Mouse (Mus musculus) heart, postnatal 0 days (tissue): Measurements from ENCODE around the gene Socs3. TPM values are rescaled to one million over a fixed set of nuclear protein-coding genes. Genes with fewer than 3 reads are reported as not detected.

ENCODE experiments used
- ATAC-seq: fragments of 200-750 bp; cut with Nextera tagmentation; 2 replicates; pipeline ENCODE4 v1.8.0; 2017; ENCODE audit warnings: low read depth, moderate number of reproducible peaks, moderate library complexity; ENCODE audit not compliant: insufficient read depth
- DNase-seq: peaks from one replicate; pipeline ENCODE4 v3.0.0-alpha.2; 2016; ENCODE audit warnings: low spot score
- H3K27ac ChIP-seq: fragments of 300-500 bp; sonication (generic); 2 replicates; pipeline ENCODE4 v1.5.1; 2014; ENCODE audit warnings: low read depth, mild to moderate bottlenecking
- H3K27me3 ChIP-seq: fragments of 300-500 bp; sonication (generic); 2 replicates; pipeline ENCODE4 v1.6.1; 2014; ENCODE audit warnings: low read length, mixed read lengths; ENCODE audit not compliant: control insufficient read depth, insufficient read depth
- H3K36me3 ChIP-seq: fragments of 300-500 bp; sonication (generic); replicated peaks from 2 replicates; pipeline ENCODE4 v1.6.1; 2014; ENCODE audit warnings: low read length, mixed read lengths; ENCODE audit not compliant: control insufficient read depth, insufficient read depth
- H3K4me1 ChIP-seq: fragments of 300-500 bp; sonication (generic); 2 replicates; pipeline ENCODE4 v1.6.1; 2014; ENCODE audit warnings: antibody characterized with exemption; ENCODE audit not compliant: control insufficient read depth, insufficient read depth
- H3K4me2 ChIP-seq: fragments of 300-500 bp; sonication (generic); 2 replicates; pipeline ENCODE4 v1.6.1; 2014; ENCODE audit warnings: low read depth, mild to moderate bottlenecking, low read length, moderate library complexity
- H3K4me3 ChIP-seq: fragments of 300-500 bp; sonication (generic); 2 replicates; pipeline ENCODE4 v1.5.1; 2014; ENCODE audit warnings: low read depth, low read length
- H3K9ac ChIP-seq: fragments of 300-500 bp; sonication (generic); replicated peaks from 2 replicates; pipeline ENCODE4 v1.6.1; 2014; ENCODE audit warnings: low read depth, low read length, mixed read lengths
- H3K9me3 ChIP-seq: fragments of 300-500 bp; sonication (generic); replicated peaks from 2 replicates; pipeline ENCODE4 v1.6.1; 2016; ENCODE audit warnings: low read length; ENCODE audit not compliant: control insufficient read depth
- CTCF ChIP-seq: IDR thresholded peaks from 2 replicates; pipeline ENCODE4 v1.5.1; 2016; ENCODE audit warnings: antibody characterized with exemption, control low read depth, low read depth
- EP300 ChIP-seq: IDR thresholded peaks from 2 replicates; pipeline ENCODE4 v1.6.1; 2016; ENCODE audit warnings: antibody characterized with exemption, low read depth
- WGBS: fragments of 180-500 bp; shearing (Covaris S2); extraction: QIAGEN DNeasy Blood & Tissue Kit; methylation state at CpG from one replicate; pipeline ENCODE4 v1.1.7; 2014; 5-methylcytosine and 5-hydroxymethylcytosine counted together
- polyA plus RNA-seq: library from polyadenylated mRNA; unstranded; fragments of >200 nt; fragmentation: Nextera tagmentation; extraction: Ambion mirVana; gene quantifications from 2 replicates; pipeline ENCODE4 v1.2.1, GENCODE M21; 2015
- total RNA-seq: library from RNA; depleted of rRNA; stranded (reverse); fragments of >200 nt; gene quantifications from 2 replicates; pipeline ENCODE4 v1.2.3, GENCODE M21; 2014; ENCODE audit warnings: low replicate concordance

The Socs3 gene
- total and polyA plus RNA-seq, 2 experiments from 2014 or later: 4.0 to 5.7 TPM

DNA sequence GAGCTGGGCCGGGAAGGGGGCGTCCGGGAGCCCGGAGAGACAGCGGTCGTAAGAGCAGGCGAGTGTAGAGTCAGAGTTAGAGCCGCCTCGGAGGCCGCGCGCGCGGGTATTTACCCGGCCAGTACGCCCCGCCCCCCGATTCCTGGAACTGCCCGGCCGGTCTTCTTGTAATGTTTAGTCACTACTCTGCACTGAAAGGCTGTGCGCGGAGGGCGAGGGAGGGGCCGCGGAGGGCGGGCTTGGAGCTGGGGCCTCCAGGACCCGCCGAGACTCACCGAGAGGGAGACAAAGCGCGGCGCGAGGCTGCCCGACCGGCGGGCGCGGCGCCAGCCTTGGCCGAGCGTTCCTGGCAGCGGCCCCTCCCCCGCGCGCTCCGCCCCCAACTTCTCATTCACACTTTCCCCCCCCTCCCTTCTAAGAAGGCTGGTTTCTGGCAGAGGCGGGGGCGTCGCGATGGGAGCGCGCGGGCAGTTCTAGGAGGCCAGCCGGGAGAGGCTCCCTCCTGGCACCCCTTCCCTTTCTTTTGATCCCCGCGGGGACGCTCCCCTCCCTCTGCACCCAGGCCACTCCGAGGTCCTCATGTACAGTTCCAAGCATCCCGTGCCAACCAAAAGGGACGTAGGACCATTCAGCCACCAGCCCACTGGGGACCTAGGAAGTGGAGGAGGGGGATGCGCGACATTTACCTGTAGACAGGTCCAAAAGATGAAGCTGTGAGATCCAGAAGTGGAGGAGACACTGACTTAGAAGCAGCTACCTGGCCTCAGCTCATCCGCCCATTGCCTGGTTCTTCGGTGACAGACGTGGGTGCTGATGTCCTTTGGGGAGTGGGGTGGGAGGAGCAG, 525 bp downstream of the Socs3 start:
- under 1% methylated on average over 60 of the region's 65 CpGs for WGBS

DNA sequence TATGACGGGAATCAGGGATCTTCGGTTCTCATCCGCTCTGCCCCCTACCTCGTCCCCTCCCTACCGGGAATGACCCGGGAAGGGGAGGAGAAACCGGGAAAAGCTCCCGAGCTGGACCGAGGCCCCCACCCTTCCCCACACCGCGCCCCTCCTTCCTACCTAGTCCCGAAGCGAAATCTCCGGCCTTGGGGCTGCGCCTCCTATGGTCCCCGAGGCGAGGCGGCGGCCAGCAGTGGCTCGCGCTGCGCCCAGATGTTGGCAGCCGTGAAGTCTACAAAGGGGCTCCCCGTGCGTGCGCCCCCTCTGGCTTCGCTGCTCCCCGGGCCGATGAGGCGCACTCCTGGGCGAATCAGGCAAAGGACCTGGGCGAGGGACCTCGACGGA, 1.1 kb downstream of the Socs3 start:
- peak overlapping the region; percentile 93 for H3K4me2 ChIP-seq
- H3K27ac ChIP-seq: peak overlapping the region; percentile 91
- under 1% methylated on average over 34 of the region's 34 CpGs for WGBS
- peaks cover 35% of the 10 kb centered on the region for H3K4me1 ChIP-seq
- TF ChIP-seq CTCF (peak; percentile 28), EP300 (no peak)
- no peaks in the 10 kb centered on the region for H3K9me3 ChIP-seq
- H3K36me3 ChIP-seq: 0 out of 2 replicates have a peak, but pooled peaks cover 6% of the 10 kb centered on the region
- peak overlapping the region; percentile 82 for H3K9ac ChIP-seq
- peaks cover 17% of the 10 kb centered on the region for H3K27me3 ChIP-seq
- ATAC-seq: peak; percentile 27
- H3K4me3 ChIP-seq: peak overlapping the region; percentile 64
- peak; percentile 66 for DNase-seq

More for the DNA sequence above, 525 bp downstream of the Socs3 start:
- peak overlapping the region; percentile 91 for H3K27ac ChIP-seq
- H3K9ac ChIP-seq: peak overlapping the region; percentile 82
- H3K4me1 ChIP-seq: peaks cover 29% of the 10 kb centered on the region
- H3K27me3 ChIP-seq: peaks cover 17% of the 10 kb centered on the region
- H3K9me3 ChIP-seq: no peaks in the 10 kb centered on the region
- peak overlapping the region; percentile 93 for H3K4me2 ChIP-seq
- peak overlapping the region; percentile 64 for H3K4me3 ChIP-seq
- 0 out of 2 replicates have a peak, but pooled peaks cover 6% of the 10 kb centered on the region for H3K36me3 ChIP-seq
- DNase-seq (peak; percentile 88), ATAC-seq (peak; percentile 87)
- peak; percentile 65; the same call in 1 of the 2 replicates for TF ChIP-seq EP300
- no peak for TF ChIP-seq CTCF

- H3K4me3 ChIP-seq: peak overlapping the region; percentile 64
- DNase-seq: no peak
- peaks cover 17% of the 10 kb centered on the region for H3K27me3 ChIP-seq
- ATAC-seq: no peak
- H3K9ac ChIP-seq: peak overlapping the region; percentile 82
- 0 out of 2 replicates have a peak, but pooled peaks cover 6% of the 10 kb centered on the region for H3K36me3 ChIP-seq
- H3K27ac ChIP-seq: peak overlapping the region; percentile 91
- H3K9me3 ChIP-seq: no peaks in the 10 kb centered on the region
- peak overlapping the region; percentile 93 for H3K4me2 ChIP-seq
- TF ChIP-seq CTCF (no peak), EP300 (no peak)
- peaks cover 37% of the 10 kb centered on the region for H3K4me1 ChIP-seq
- WGBS: under 1% methylated on average over 61 of the region's 64 CpGs
These were observed 1.7 kb downstream of the Socs3 start for GRCm38 (mm10) chr11:117968016-117968671.

DNA sequence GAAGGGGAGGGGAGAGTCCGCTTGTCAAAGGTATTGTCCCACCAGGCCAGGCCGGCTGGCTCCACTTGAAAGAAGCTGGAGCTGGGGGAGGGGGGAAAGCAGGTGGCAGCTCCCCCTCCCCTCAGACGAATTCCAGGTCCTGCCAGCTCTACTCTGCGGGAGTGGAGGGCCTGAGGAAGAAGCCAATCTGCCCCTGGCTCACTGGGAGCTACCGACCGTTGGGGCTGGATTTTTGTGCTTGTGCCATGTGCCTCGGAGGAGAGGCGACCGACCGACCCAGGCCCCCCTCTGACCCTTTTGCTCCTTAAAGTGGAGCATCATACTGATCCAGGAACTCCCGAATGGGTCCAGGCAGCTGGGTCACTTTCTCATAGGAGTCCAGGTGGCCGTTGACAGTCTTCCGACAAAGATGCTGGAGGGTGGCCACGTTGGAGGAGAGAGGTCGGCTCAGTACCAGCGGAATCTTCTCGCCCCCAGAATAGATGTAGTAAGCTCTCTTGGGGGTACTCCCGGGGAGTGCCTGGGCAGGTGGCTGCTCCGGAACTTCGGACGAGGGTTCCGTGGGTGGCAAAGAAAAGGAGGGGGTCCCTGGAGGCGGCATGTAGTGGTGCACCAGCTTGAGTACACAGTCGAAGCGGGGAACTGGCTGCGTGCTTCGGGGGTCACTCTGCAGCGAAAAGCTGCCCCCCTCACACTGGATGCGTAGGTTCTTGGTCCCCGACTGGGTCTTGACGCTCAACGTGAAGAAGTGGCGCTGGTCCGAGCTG, 2.4 kb downstream of the Socs3 start:
- Histone ChIP-seq H3K4me1 (peaks cover 44% of the 10 kb centered on the region), H3K36me3 (0 out of 2 replicates have a peak, but pooled peaks cover 6% of the 10 kb centered on the region), H3K9me3 (no peaks in the 10 kb centered on the region), H3K9ac (peak overlapping the region; percentile 82), H3K4me3 (peak overlapping the region; percentile 64), H3K27me3 (peaks cover 17% of the 10 kb centered on the region), H3K4me2 (peak overlapping the region; percentile 93), H3K27ac (no peak overlapping the region)
- TF ChIP-seq CTCF (no peak; the same call in 1 of the 2 replicates), EP300 (no peak)
- no peak for DNase-seq
- no peak for ATAC-seq
- WGBS: 36% methylated on average over 34 of the region's 34 CpGs
